Mouse (Mus musculus): ENCODE measurements at regions not wholly inside any gene's neighbourhood (a gene's known extent, or its start where the extent isn't known, plus 50 kb on each side); places are given as distances from the start of the nearest gene placed in this dataset.

DNA sequence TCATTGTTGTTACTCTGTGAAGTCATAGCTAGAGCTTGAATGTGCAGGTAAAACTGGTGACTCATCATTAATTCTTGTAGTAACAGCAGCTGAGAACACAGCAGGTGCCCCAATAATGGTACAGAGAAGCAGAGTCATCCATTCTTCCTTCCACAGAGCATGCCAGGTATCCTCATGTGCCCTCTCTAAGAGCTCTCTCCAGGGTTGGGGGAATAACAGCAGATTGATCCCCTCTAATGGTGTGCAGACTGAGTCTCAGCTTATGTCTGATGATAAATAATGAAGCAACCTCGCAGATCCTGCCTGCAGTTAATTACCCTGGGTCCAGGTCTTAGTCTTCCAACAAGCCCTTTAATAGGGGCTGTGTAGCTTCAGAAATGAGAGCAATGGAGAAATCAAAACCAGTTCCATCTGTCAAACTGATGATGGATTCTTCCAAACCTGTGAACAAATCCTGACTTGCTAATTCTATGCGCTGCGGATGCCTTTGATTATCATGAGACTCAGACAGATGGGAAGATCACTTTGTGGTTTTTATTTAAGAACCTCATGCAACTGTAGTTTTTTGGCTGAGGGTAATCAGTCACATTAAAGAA, 169.3 kb upstream of the Pex5l start:
- Histone ChIP-seq H3K27me3 (ENCODE audit: insufficient read depth, low read length) (no peaks in the 10 kb centered on the region), H3K27ac (ENCODE audit: low read length) (no peak overlapping the region), H3K9me3 (ENCODE audit: low read length) (no peaks in the 10 kb centered on the region), H3K36me3 (ENCODE audit: insufficient read depth, low read length) (no peaks in the 10 kb centered on the region), H3K4me1 (ENCODE audit: insufficient read depth, low read length) (no peaks in the 10 kb centered on the region), H3K9ac (replicated peaks; ENCODE audit: low read length) (no peak overlapping the region), H3K4me3 (ENCODE audit: low read length) (no peak overlapping the region), H3K4me2 (replicated peaks; ENCODE audit: low read depth, low read length) (no peak overlapping the region)
- ATAC-seq (ENCODE audit: low FRiP score, low TSS enrichment): no peak
- WGBS: 88% methylated on average over 3 of the region's 3 CpGs

DNA sequence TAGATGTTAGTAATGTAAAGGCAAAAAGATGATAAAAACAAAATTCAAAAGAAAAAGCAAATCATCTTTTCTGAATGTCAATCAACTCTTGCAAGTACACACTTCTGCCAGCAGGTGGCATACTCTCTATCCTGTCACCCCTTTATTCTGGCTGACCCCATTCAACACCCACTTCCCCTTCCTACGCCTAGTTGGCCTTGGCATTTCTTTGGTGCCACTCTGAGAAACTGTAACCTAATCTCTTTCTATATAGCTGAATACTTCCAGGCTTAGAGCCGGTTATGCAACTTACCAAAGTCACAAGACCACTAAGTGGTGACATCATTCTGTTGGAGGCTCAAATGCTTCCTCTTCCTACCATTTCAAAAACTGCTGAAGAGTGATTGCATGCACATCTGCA, 165.2 kb upstream of the Pex5l start:
- H3K4me3 ChIP-seq (ENCODE audit: low read length): no peak overlapping the region
- H3K4me2 ChIP-seq (replicated peaks; ENCODE audit: low read depth, low read length): no peak overlapping the region
- 27% methylated on average over 2 of the region's 2 CpGs for WGBS
- no peaks in the 10 kb centered on the region for H3K27me3 ChIP-seq (ENCODE audit: insufficient read depth, low read length)
- H3K36me3 ChIP-seq (ENCODE audit: insufficient read depth, low read length): no peaks in the 10 kb centered on the region
- H3K4me1 ChIP-seq (ENCODE audit: insufficient read depth, low read length): no peaks in the 10 kb centered on the region
- no peak overlapping the region for H3K9ac ChIP-seq (replicated peaks; ENCODE audit: low read length)
- no peak overlapping the region for H3K27ac ChIP-seq (ENCODE audit: low read length)
- no peak for ATAC-seq (ENCODE audit: low FRiP score, low TSS enrichment)
- no peaks in the 10 kb centered on the region for H3K9me3 ChIP-seq (ENCODE audit: low read length)

DNA sequence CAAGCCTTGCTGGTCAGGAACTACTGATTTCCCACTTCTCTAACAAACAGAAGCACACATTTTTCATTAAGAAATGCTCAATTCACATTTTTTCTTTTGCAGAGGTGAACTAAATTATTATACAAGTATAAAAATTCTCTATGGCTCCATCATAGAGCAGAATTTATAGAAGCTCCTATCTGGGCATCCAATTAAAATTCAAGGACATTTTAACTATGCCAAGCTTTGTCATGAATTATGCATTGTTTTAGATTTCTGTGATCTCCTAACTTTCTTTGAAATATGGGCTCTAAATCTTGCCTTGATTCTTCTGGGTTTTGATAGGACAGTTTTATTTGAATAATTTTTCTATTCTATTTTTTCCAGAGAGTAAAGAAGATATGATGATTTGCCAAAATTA, 163.1 kb upstream of the Pex5l start:
- Histone ChIP-seq H3K36me3 (ENCODE audit: insufficient read depth, low read length) (no peaks in the 10 kb centered on the region), H3K27me3 (ENCODE audit: insufficient read depth, low read length) (no peaks in the 10 kb centered on the region), H3K4me1 (ENCODE audit: insufficient read depth, low read length) (no peaks in the 10 kb centered on the region), H3K9ac (replicated peaks; ENCODE audit: low read length) (no peak overlapping the region), H3K9me3 (ENCODE audit: low read length) (no peaks in the 10 kb centered on the region), H3K4me3 (ENCODE audit: low read length) (no peak overlapping the region), H3K4me2 (replicated peaks; ENCODE audit: low read depth, low read length) (no peak overlapping the region), H3K27ac (ENCODE audit: low read length) (no peak overlapping the region)
- no peak for ATAC-seq (ENCODE audit: low FRiP score, low TSS enrichment)

DNA sequence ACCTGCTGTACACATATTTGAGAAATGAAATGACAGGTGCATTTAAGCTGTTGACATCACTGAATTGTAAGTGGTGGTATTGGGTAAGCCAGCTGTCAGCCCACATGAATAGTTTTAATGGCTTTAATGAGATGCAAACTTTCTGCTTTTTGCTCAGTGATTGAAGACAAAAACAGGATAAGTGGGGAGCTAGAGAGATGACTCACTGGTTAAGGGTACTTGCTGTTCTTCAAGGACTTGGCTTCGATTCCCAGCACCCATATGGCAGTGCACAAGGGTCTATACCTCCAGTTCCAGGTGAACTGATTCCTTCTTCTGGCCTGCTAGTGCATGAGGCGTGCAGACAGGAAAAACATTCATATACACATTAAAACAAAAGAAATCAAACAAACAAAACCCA, 162.7 kb upstream of the Pex5l start:
- Histone ChIP-seq H3K27ac (ENCODE audit: low read length) (no peak overlapping the region), H3K9me3 (ENCODE audit: low read length) (no peaks in the 10 kb centered on the region), H3K27me3 (ENCODE audit: insufficient read depth, low read length) (no peaks in the 10 kb centered on the region), H3K4me2 (replicated peaks; ENCODE audit: low read depth, low read length) (no peak overlapping the region), H3K36me3 (ENCODE audit: insufficient read depth, low read length) (no peaks in the 10 kb centered on the region), H3K9ac (replicated peaks; ENCODE audit: low read length) (no peak overlapping the region), H3K4me1 (ENCODE audit: insufficient read depth, low read length) (no peaks in the 10 kb centered on the region), H3K4me3 (ENCODE audit: low read length) (no peak overlapping the region)
- ATAC-seq (ENCODE audit: low FRiP score, low TSS enrichment): no peak
- WGBS: 77% methylated on average over 2 of the region's 2 CpGs

DNA sequence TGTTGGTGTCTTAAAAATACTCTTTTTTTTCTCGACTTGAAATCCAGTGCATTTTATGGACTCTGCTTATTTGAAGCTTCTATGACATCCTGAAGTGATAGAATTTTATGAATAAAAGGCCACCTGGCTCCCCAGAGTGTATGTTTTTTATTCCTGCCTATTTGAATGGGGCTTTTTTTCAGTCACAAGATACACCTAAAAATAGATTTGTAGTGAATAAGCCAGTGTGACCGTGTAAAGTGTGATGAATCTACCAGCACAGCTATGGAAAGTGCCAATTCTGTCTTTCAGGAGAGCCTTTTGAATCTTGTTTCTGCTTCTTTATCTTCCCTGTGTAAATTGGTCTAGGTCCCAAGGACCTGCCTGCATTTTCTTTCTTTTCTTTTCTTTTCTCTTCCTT, 119.8 kb upstream of the Pex5l start:
- Histone ChIP-seq H3K27ac (ENCODE audit: low read length) (no peak overlapping the region), H3K4me1 (ENCODE audit: insufficient read depth, low read length) (no peaks in the 10 kb centered on the region), H3K9ac (replicated peaks; ENCODE audit: low read length) (no peak overlapping the region), H3K36me3 (ENCODE audit: insufficient read depth, low read length) (no peaks in the 10 kb centered on the region), H3K4me3 (ENCODE audit: low read length) (no peak overlapping the region), H3K4me2 (replicated peaks; ENCODE audit: low read depth, low read length) (no peak overlapping the region), H3K9me3 (ENCODE audit: low read length) (0 out of 2 replicates have a peak, but pooled peaks cover 2% of the 10 kb centered on the region), H3K27me3 (ENCODE audit: insufficient read depth, low read length) (no peaks in the 10 kb centered on the region)
- ATAC-seq (ENCODE audit: low FRiP score, low TSS enrichment): no peak
- WGBS: 50% methylated on average over 2 of the region's 2 CpGs

DNA sequence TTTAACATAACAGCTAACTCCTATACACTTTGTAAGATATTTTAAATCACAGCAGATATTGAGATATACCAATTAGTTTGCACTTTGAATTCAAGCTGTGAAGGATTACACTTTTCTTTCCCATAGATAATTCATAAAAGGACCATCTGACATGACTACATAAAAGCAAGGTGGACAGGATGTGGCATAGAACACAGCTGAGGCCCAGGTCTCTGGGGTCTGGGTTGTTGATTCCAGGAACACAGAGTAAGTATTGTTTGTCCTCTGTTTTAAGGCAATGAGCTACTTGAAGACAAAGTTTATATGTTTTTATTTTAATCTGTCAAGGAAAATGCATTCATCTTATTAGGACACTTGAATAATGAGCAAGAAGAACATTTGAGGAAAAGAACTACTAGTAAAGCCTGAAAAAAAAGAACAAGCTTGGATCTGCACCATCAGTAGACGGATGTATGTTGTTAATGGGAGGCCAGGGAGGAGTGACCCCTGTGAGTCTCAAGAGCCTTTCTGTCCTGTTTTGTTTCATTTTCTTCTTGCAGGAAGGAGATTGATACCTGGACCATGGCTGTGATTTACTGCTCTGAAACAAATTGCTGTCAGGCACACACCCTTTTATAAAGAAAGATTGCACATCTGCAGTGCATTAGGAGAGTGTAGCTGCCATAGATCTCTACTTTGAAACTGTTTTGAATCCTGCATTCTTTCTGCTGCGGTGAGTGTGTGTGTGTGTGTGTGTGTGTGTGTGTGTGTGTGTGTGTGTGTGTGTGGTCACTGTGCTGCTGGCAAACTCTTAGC, 76.4 kb upstream of the Pex5l start:
- Histone ChIP-seq H3K4me1 (ENCODE audit: insufficient read depth, low read length) (no peaks in the 10 kb centered on the region), H3K4me3 (ENCODE audit: low read length) (no peak overlapping the region), H3K36me3 (ENCODE audit: insufficient read depth, low read length) (no peaks in the 10 kb centered on the region), H3K27ac (ENCODE audit: low read length) (no peak overlapping the region), H3K27me3 (ENCODE audit: insufficient read depth, low read length) (no peaks in the 10 kb centered on the region), H3K9me3 (ENCODE audit: low read length) (0 out of 2 replicates have a peak, but pooled peaks cover 2% of the 10 kb centered on the region), H3K9ac (replicated peaks; ENCODE audit: low read length) (no peak overlapping the region), H3K4me2 (replicated peaks; ENCODE audit: low read depth, low read length) (no peak overlapping the region)
- ATAC-seq (ENCODE audit: low FRiP score, low TSS enrichment): no peak
- 31% methylated on average over 2 of the region's 2 CpGs for WGBS

DNA sequence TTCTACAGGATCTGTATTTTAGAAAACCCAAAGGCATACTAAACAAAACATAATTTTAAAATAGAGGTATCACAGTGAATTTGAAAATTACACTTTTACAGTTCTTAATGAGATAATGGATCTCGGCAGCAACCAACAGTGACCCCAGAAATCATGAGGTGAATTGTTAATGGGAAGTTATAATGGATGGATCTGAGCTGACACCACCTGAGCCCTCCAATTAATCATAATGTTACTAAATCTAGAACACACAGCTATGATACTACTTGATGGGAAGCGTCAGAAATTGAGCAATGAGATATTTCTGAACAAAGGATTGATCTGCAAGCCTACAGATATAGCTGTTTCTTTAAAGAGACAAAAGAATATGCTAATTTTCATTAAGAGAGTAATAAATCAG, 75.2 kb upstream of the Pex5l start:
- H3K27me3 ChIP-seq (ENCODE audit: insufficient read depth, low read length): no peaks in the 10 kb centered on the region
- 0 out of 2 replicates have a peak, but pooled peaks cover 2% of the 10 kb centered on the region for H3K9me3 ChIP-seq (ENCODE audit: low read length)
- ATAC-seq (ENCODE audit: low FRiP score, low TSS enrichment): no peak
- H3K4me2 ChIP-seq (replicated peaks; ENCODE audit: low read depth, low read length): no peak overlapping the region
- WGBS: 68% methylated on average over 2 of the region's 2 CpGs
- H3K4me1 ChIP-seq (ENCODE audit: insufficient read depth, low read length): no peaks in the 10 kb centered on the region
- no peak overlapping the region for H3K4me3 ChIP-seq (ENCODE audit: low read length)
- no peak overlapping the region for H3K27ac ChIP-seq (ENCODE audit: low read length)
- H3K36me3 ChIP-seq (ENCODE audit: insufficient read depth, low read length): no peaks in the 10 kb centered on the region
- no peak overlapping the region for H3K9ac ChIP-seq (replicated peaks; ENCODE audit: low read length)

DNA sequence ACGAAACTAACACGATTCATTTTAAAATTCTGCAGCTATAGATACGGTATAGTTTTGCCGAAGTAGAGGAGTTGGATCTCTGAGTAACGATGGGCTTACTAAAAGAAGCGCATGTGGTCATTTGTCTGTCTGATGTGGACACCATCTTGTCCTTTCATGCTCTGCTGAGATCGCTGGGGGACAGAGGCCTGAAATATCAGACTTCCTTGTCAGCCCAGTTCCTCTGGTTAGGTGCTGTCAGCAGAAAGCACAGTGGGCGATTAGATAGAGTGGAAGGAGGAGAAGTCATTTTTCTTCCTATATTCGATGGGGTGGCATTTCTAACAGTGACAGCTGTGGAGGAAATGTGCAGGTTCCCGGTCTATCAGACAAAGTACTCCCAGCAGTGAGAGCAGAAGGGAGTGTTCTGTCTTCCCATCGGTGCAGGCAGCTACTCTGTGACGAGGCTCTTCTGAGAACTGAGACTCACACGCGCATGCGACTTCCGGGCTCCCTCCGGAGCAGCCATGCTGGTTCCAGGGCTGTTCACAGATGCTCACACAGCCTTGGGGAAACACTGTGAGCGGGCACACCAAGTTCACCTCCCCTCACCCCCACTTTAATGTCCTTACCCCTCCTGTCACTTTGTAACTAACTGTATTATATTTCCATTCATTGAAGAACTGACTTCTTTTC, 74.5 kb upstream of the Pex5l start:
- no peak overlapping the region for H3K9ac ChIP-seq (replicated peaks; ENCODE audit: low read length)
- H3K4me3 ChIP-seq (ENCODE audit: low read length): no peak overlapping the region
- H3K4me2 ChIP-seq (replicated peaks; ENCODE audit: low read depth, low read length): no peak overlapping the region
- no peaks in the 10 kb centered on the region for H3K4me1 ChIP-seq (ENCODE audit: insufficient read depth, low read length)
- H3K27ac ChIP-seq (ENCODE audit: low read length): no peak overlapping the region
- no peaks in the 10 kb centered on the region for H3K36me3 ChIP-seq (ENCODE audit: insufficient read depth, low read length)
- 65% methylated on average over 18 of the region's 18 CpGs for WGBS
- no peaks in the 10 kb centered on the region for H3K27me3 ChIP-seq (ENCODE audit: insufficient read depth, low read length)
- H3K9me3 ChIP-seq (ENCODE audit: low read length): 0 out of 2 replicates have a peak, but pooled peaks cover 2% of the 10 kb centered on the region
- ATAC-seq (ENCODE audit: low FRiP score, low TSS enrichment): no peak

DNA sequence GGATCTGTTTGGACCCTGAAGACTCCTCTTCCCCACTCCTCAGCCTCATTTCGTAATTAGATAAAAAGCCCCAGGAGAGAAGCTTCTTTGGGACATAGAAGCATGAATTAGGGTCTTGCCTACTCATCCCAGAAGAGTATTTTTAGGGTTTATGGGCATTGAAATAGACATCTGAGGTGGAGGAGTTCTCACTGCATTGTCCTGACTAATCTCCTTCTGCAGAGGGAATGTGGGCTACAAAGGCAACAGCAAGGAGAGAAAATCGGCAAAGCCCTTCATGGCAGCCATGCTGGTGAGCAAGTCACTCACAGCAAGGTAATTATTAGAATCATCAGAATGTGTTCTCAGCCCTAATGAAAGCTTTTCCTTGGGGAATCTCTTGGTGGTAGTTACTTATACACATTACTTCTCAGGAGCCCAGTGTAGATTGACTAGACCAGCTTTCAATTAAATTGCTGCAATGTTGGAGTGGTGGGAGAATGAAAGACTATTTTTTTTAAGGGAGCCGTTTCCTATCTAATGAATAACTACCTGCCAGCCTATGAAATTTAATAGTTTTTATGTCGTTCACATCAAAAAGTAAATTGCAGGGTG, 68.3 kb upstream of the Pex5l start:
- no peaks in the 10 kb centered on the region for H3K27me3 ChIP-seq (ENCODE audit: insufficient read depth, low read length)
- no peak for ATAC-seq (ENCODE audit: low FRiP score, low TSS enrichment)
- WGBS: 58% methylated on average over 4 of the region's 4 CpGs

More for the DNA sequence above, 68.3 kb upstream of the Pex5l start:
- Histone ChIP-seq H3K9ac (replicated peaks; ENCODE audit: low read length) (no peak overlapping the region), H3K36me3 (ENCODE audit: insufficient read depth, low read length) (no peaks in the 10 kb centered on the region), H3K27ac (ENCODE audit: low read length) (no peak overlapping the region), H3K4me3 (ENCODE audit: low read length) (no peak overlapping the region), H3K4me2 (replicated peaks; ENCODE audit: low read depth, low read length) (no peak overlapping the region), H3K9me3 (ENCODE audit: low read length) (0 out of 2 replicates have a peak, but pooled peaks cover 2% of the 10 kb centered on the region), H3K4me1 (ENCODE audit: insufficient read depth, low read length) (no peaks in the 10 kb centered on the region)

Data from kidney, embryonic 16.5 days (tissue).